ENCODE assay signal across 9 mouse cellular contexts in genomic region chr5:138256094-138256467, GRCm38 (mm10). TPM values are rescaled to one million over a fixed set of nuclear protein-coding genes. Genes with fewer than 3 reads are reported as not detected.
DNase-seq lines count a peak whose midpoint lies in the region; ATAC-seq and TF ChIP-seq lines count a peak whose summit lies in the region.
"Had no signal": no experiment of that assay in that cellular context is flagged by ENCODE, and none has a peak within 500 bp of the region (broad histone marks: within the 10 kb centered on the region; RNA-seq: fewer than 3 reads in every experiment).

No protein-coding gene starts in this region.

- H3K4me2 ChIP-seq in kidney, embryonic 15.5 days, result peak overlapping the region; percentile 87
- H3K4me2 ChIP-seq in hindbrain, embryonic 11.5 days (replicated peaks; ENCODE audit: low read depth, low read length), result peak overlapping the region; percentile 72
- peak overlapping the region; percentile 83 for H3K4me2 ChIP-seq in midbrain, embryonic 12.5 days (replicated peaks)

- H3K27me3 ChIP-seq in kidney, embryonic 15.5 days, result no peaks in the 10 kb centered on the region
- no peaks in the 10 kb centered on the region for H3K27me3 ChIP-seq in hindbrain, embryonic 11.5 days (ENCODE audit: control insufficient read depth, insufficient read depth, low read length)
- no peaks in the 10 kb centered on the region for H3K27me3 ChIP-seq in midbrain, embryonic 12.5 days

- 19% methylated on average over 7 of the region's 7 CpGs for WGBS in kidney, embryonic 15.5 days
- 22% methylated on average over 7 of the region's 7 CpGs for WGBS in hindbrain, embryonic 11.5 days
- WGBS in midbrain, embryonic 12.5 days, result 29% methylated on average over 7 of the region's 7 CpGs

- DNase-seq in kidney, adult 18-20 months, result no peak
- no peak for DNase-seq in hindbrain, embryonic 11.5 days (ENCODE audit: low spot score)
- no peak for DNase-seq in frontal cortex, postnatal 14 days (ENCODE audit: low spot score in 2 of 2)
- no peak for DNase-seq in cerebellum, postnatal 10 days
- DNase-seq in adrenal gland, postnatal 10 days, result no peak

- peak overlapping the region; percentile 79 for H3K4me3 ChIP-seq in kidney, embryonic 15.5 days (replicated peaks)
- peak overlapping the region; percentile 80 for H3K4me3 ChIP-seq in bone marrow macrophage, adult 2 months (ENCODE audit: insufficient read depth, low read length)
- peak overlapping the region; percentile 59 for H3K4me3 ChIP-seq in hindbrain, embryonic 11.5 days (ENCODE audit: low read depth, low read length)
- peak overlapping the region; percentile 73 for H3K4me3 ChIP-seq in midbrain, embryonic 12.5 days

- peaks cover 21% of the 10 kb centered on the region for H3K4me1 ChIP-seq in kidney, embryonic 15.5 days
- peaks cover 35% of the 10 kb centered on the region for H3K4me1 ChIP-seq in bone marrow macrophage, adult 2 months (ENCODE audit: control insufficient read depth, insufficient read depth, low read length)
- H3K4me1 ChIP-seq in hindbrain, embryonic 11.5 days (replicated peaks; ENCODE audit: control insufficient read depth, insufficient read depth, low read length), result peaks cover 3% of the 10 kb centered on the region; the same call in 1 of the 2 replicates
- peaks cover 14% of the 10 kb centered on the region for H3K4me1 ChIP-seq in midbrain, embryonic 12.5 days

- no peaks in the 10 kb centered on the region for H3K9me3 ChIP-seq in kidney, embryonic 15.5 days (replicated peaks)
- no peaks in the 10 kb centered on the region for H3K9me3 ChIP-seq in hindbrain, embryonic 11.5 days (ENCODE audit: control insufficient read depth, low read length)
- H3K9me3 ChIP-seq in midbrain, embryonic 12.5 days, result no peaks in the 10 kb centered on the region

- ATAC-seq in kidney, embryonic 15.5 days (replicated peaks; ENCODE audit: low FRiP score), result peak; percentile 19; the same call in 1 of the 2 replicates
- ATAC-seq in hindbrain, embryonic 11.5 days (ENCODE audit: low FRiP score), result no peak
- no peak for ATAC-seq in midbrain, embryonic 12.5 days (ENCODE audit: low FRiP score, low read depth)

- H3K36me3 ChIP-seq in kidney, embryonic 15.5 days, result peaks cover 35% of the 10 kb centered on the region
- H3K36me3 ChIP-seq in hindbrain, embryonic 11.5 days (ENCODE audit: control insufficient read depth, insufficient read depth, low read length), result 0 out of 2 replicates have a peak, but pooled peaks cover 4% of the 10 kb centered on the region
- H3K36me3 ChIP-seq in midbrain, embryonic 12.5 days, result peaks cover 31% of the 10 kb centered on the region

- H3K9ac ChIP-seq in kidney, embryonic 15.5 days, result peak overlapping the region; percentile 58
- H3K9ac ChIP-seq in hindbrain, embryonic 11.5 days (ENCODE audit: low read depth, low read length), result peak overlapping the region; percentile 73
- H3K9ac ChIP-seq in midbrain, embryonic 12.5 days (replicated peaks), result peak overlapping the region; percentile 71

- TF ChIP-seq POLR2A in bone marrow macrophage, adult 2 months (IDR thresholded peaks at IDR 0.05; ENCODE audit: borderline replicate concordance, low read depth, low read length), result no peak

- H3K27ac ChIP-seq in kidney, embryonic 15.5 days, result peak overlapping the region; percentile 89
- H3K27ac ChIP-seq in bone marrow macrophage, adult 2 months (ENCODE audit: insufficient read depth, low read depth, low read length), result peak overlapping the region; percentile 81
- H3K27ac ChIP-seq in hindbrain, embryonic 11.5 days (ENCODE audit: low read depth, low read length), result peak overlapping the region; percentile 48
- H3K27ac ChIP-seq in midbrain, embryonic 12.5 days (replicated peaks), result peak overlapping the region; percentile 73

- TF ChIP-seq CTCF in bone marrow macrophage, adult 2 months (IDR thresholded peaks at IDR 0.05; ENCODE audit: low read depth, low read length), result no peak

RNA-seq across cellular contexts. Expression of gene Lamtor4, which starts 0.8 kb away (rescaled TPM):
- polyA plus RNA-seq in kidney, embryonic 15.5 days (2015; fragmentation: Nextera tagmentation; extraction: Ambion mirVana), result 57.8 and 61.1 TPM in 2 replicates
- 96.8 and 106 TPM in 2 replicates for polyA plus RNA-seq in bone marrow macrophage, adult 2 months (2012; ENCODE audit: insufficient read depth, insufficient read length, missing spikeins)
- polyA plus RNA-seq in hindbrain, embryonic 11.5 days (2014; fragmentation: Nextera tagmentation; extraction: Ambion mirVana), result 51.0 and 54.4 TPM in 2 replicates
- polyA plus RNA-seq in midbrain, embryonic 12.5 days (2016; fragmentation: Nextera tagmentation; extraction: Ambion mirVana), result 51.2 and 57.8 TPM in 2 replicates
- total RNA-seq in adrenal gland, postnatal 10 days (2021), result 10 to 100 TPM; 67.1 to 74.8 TPM

RNA-seq across cellular contexts. Expression of gene BC037034, which starts 7.8 kb away (rescaled TPM):
- 5.9 and 6.5 TPM in 2 replicates for polyA plus RNA-seq in kidney, embryonic 15.5 days (2015; fragmentation: Nextera tagmentation; extraction: Ambion mirVana)
- 83.8 and 85.1 TPM in 2 replicates for polyA plus RNA-seq in bone marrow macrophage, adult 2 months (2012; ENCODE audit: insufficient read depth, insufficient read length, missing spikeins)
- polyA plus RNA-seq in hindbrain, embryonic 11.5 days (2014; fragmentation: Nextera tagmentation; extraction: Ambion mirVana), result 7.0 and 7.1 TPM in 2 replicates
- polyA plus RNA-seq in midbrain, embryonic 12.5 days (2016; fragmentation: Nextera tagmentation; extraction: Ambion mirVana), result 18.8 and 20.3 TPM in 2 replicates
- 10 to 100 TPM; 17.1 to 20.6 TPM for total RNA-seq in adrenal gland, postnatal 10 days (2021)

RNA-seq across cellular contexts. Expression of gene Gal3st4, which starts 16.6 kb away (rescaled TPM):
- polyA plus RNA-seq in kidney, embryonic 15.5 days (2015; fragmentation: Nextera tagmentation; extraction: Ambion mirVana), result 2.1 and 2.7 TPM in 2 replicates
- polyA plus RNA-seq in bone marrow macrophage, adult 2 months (2012; ENCODE audit: insufficient read depth, insufficient read length, missing spikeins), result not detected in 2 replicates
- 4.6 and 6.1 TPM in 2 replicates for polyA plus RNA-seq in hindbrain, embryonic 11.5 days (2014; fragmentation: Nextera tagmentation; extraction: Ambion mirVana)
- polyA plus RNA-seq in midbrain, embryonic 12.5 days (2016; fragmentation: Nextera tagmentation; extraction: Ambion mirVana), result 4.6 and 5.2 TPM in 2 replicates
- under 1 TPM; 0.15 to 0.54 TPM for total RNA-seq in adrenal gland, postnatal 10 days (2021)

RNA-seq across cellular contexts. Expression of gene Gm43720, which starts 23.7 kb away (rescaled TPM):
- polyA plus RNA-seq in kidney, embryonic 15.5 days (2015; fragmentation: Nextera tagmentation; extraction: Ambion mirVana), result 0.08 and 0.22 TPM in 2 replicates
- not detected in 2 replicates for polyA plus RNA-seq in bone marrow macrophage, adult 2 months (2012; ENCODE audit: insufficient read depth, insufficient read length, missing spikeins)
- polyA plus RNA-seq in hindbrain, embryonic 11.5 days (2014; fragmentation: Nextera tagmentation; extraction: Ambion mirVana), result 0.06 TPM in 2 replicates
- polyA plus RNA-seq in midbrain, embryonic 12.5 days (2016; fragmentation: Nextera tagmentation; extraction: Ambion mirVana), result 0.13 TPM in 1 of 2 replicates, not detected in the other
- total RNA-seq in adrenal gland, postnatal 10 days (2021), result under 1 TPM in 1 of 2 experiments, not detected in 1; 0.03 TPM
- polyA plus RNA-seq: large intestine, adult 2 months had no signal

RNA-seq across cellular contexts. Expression of gene Gpc2, which starts 23.7 kb away (rescaled TPM):
- polyA plus RNA-seq in kidney, embryonic 15.5 days (2015; fragmentation: Nextera tagmentation; extraction: Ambion mirVana), result 27.8 and 29.8 TPM in 2 replicates
- polyA plus RNA-seq in bone marrow macrophage, adult 2 months (2012; ENCODE audit: insufficient read depth, insufficient read length, missing spikeins), result 2.9 and 3.3 TPM in 2 replicates
- polyA plus RNA-seq in hindbrain, embryonic 11.5 days (2014; fragmentation: Nextera tagmentation; extraction: Ambion mirVana), result 20.8 and 23.9 TPM in 2 replicates
- 152 and 160 TPM in 2 replicates for polyA plus RNA-seq in midbrain, embryonic 12.5 days (2016; fragmentation: Nextera tagmentation; extraction: Ambion mirVana)
- total RNA-seq in adrenal gland, postnatal 10 days (2021), result 1 to 10 TPM in 1 of 2 experiments, under 1 TPM in 1; 0.96 to 2.0 TPM
